Mouse (Mus musculus) forebrain, embryonic 16.5 days (tissue): ENCODE measurements around the gene Fmod. TPM values are rescaled to one million over a fixed set of nuclear protein-coding genes. Genes with fewer than 3 reads are reported as not detected.
A peak's percentile ranks its signal among the peaks of the same experiment; 100 is the strongest.

ENCODE experiments used
- ATAC-seq: fragments of 200-750 bp; cut with Nextera tagmentation; 2 replicates; pipeline ENCODE4 v1.8.0; 2017; ENCODE audit warnings: mild to moderate bottlenecking, moderate library complexity
- H3K27ac ChIP-seq: fragments of 300-500 bp; sonication (generic); 2 replicates; pipeline ENCODE4 v1.5.1; 2014; ENCODE audit warnings: low read length, control low read depth
- H3K27me3 ChIP-seq: fragments of 300-500 bp; sonication (generic); replicated peaks from 2 replicates; pipeline ENCODE4 v1.6.1; 2014; ENCODE audit warnings: low read length; ENCODE audit not compliant: control insufficient read depth, insufficient read depth
- H3K36me3 ChIP-seq: fragments of 300-500 bp; sonication (generic); 2 replicates; pipeline ENCODE4 v1.6.1; 2014; ENCODE audit not compliant: control insufficient read depth, insufficient read depth
- H3K4me1 ChIP-seq: fragments of 300-500 bp; sonication (generic); replicated peaks from 2 replicates; pipeline ENCODE4 v1.6.1; 2014; ENCODE audit warnings: low read length; ENCODE audit not compliant: control insufficient read depth, insufficient read depth
- H3K4me2 ChIP-seq: fragments of 300-500 bp; sonication (generic); 2 replicates; pipeline ENCODE4 v1.6.1; 2014; ENCODE audit warnings: mild to moderate bottlenecking, low read length, control low read depth
- H3K4me3 ChIP-seq: fragments of 300-500 bp; sonication (generic); replicated peaks from 2 replicates; pipeline ENCODE4 v1.5.1; 2014; ENCODE audit warnings: mild to moderate bottlenecking, low read length, control low read depth
- H3K9ac ChIP-seq: fragments of 300-500 bp; sonication (generic); replicated peaks from 2 replicates; pipeline ENCODE4 v1.6.1; 2014; ENCODE audit warnings: low read depth, low read length, control low read depth
- H3K9me3 ChIP-seq: fragments of 300-500 bp; sonication (generic); 2 replicates; pipeline ENCODE4 v1.6.1; 2016; ENCODE audit warnings: low read length; ENCODE audit not compliant: control insufficient read depth
- WGBS: fragments of 180-500 bp; shearing (Covaris S2); extraction: QIAGEN DNeasy Blood & Tissue Kit; methylation state at CpG from one replicate; pipeline ENCODE4 v1.1.7; 2014; 5-methylcytosine and 5-hydroxymethylcytosine counted together
- polyA plus RNA-seq: library from polyadenylated mRNA; unstranded; fragments of >200 nt; fragmentation: Nextera tagmentation; extraction: Ambion mirVana; gene quantifications from 2 replicates; pipeline ENCODE4 v1.2.1, GENCODE M21; 2015

Fmod gene
- polyA plus RNA-seq, 1 experiment from 2014 or later, result 7.8 TPM

DNA sequence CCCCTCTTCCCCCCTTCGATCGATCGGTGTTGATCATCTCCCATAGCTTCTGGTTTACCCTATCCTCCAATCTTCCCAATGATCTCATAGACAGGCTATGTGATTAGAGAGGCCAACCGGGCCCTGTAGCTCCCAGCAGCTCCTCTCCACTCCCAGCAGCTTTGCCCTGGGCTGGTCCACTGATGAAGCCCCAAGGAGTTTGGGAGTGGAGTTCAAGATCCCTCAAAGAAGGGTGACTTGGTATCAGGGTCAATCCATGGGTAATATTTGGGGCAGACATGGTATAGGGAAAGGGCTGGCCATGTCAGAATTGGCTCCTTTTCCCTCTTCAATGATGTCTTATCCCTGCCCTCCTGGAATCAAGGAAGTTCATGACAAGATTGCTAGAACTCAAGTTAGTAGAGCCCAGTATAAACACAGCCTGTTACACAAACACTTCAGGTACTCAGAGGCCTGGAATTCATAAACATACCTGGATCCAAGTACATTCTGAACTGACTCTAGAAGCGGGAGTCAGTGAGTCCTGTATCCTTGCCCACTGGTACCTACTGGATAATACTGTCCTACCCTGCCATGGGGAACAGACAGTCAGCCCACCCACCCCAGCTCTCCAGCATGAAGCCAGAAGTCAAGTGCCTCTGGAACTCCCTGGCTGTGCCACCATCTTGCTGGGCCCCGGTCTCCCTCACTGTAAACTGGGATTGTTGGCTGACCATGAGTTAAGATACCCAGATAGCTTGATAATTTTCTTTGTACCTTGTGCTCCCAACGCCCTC lies 60.2 kb downstream of the Fmod start:
- Histone ChIP-seq H3K4me3 (no peak overlapping the region), H3K4me1 (peaks cover 62% of the 10 kb centered on the region), H3K36me3 (no peaks in the 10 kb centered on the region), H3K9ac (no peak overlapping the region), H3K9me3 (no peaks in the 10 kb centered on the region), H3K4me2 (no peak overlapping the region), H3K27me3 (no peaks in the 10 kb centered on the region), H3K27ac (peak overlapping the region; percentile 89)
- 73% methylated on average over 7 of the region's 7 CpGs for WGBS
- ATAC-seq, result no peak

Other genes starting within 250 kb of the Fmod start
- gene Atp2b4, start 236.2 kb upstream of the Fmod start, polyA plus RNA-seq, result 9.3 and 11.1 TPM in 2 replicates
- 1.7 and 2.2 TPM in 2 replicates for gene Optc, start 129.3 kb upstream of the Fmod start, polyA plus RNA-seq
- 2.8 and 2.9 TPM in 2 replicates for gene Prelp, start 115.8 kb upstream of the Fmod start, polyA plus RNA-seq
- 56.0 and 66.4 TPM in 2 replicates for gene Btg2, start 41.9 kb downstream of the Fmod start, polyA plus RNA-seq
- gene Chit1, start 74.0 kb downstream of the Fmod start, polyA plus RNA-seq, result 0.14 TPM in 1 of 2 replicates, not detected in the other
- gene Chil1, start 144.9 kb downstream of the Fmod start, polyA plus RNA-seq, result 1.9 and 2.1 TPM in 2 replicates
- 0.24 TPM in 1 of 2 replicates, not detected in the other for gene Mybph, start 156.2 kb downstream of the Fmod start, polyA plus RNA-seq
- gene Adora1, start 198.2 kb downstream of the Fmod start, polyA plus RNA-seq, result 21.3 and 21.5 TPM in 2 replicates